Mouse (Mus musculus) midbrain, postnatal 0 days (tissue): ENCODE measurements at regions not wholly inside any gene's neighbourhood (a gene's known extent, or its start where the extent isn't known, plus 50 kb on each side); places are given as distances from the start of the nearest gene placed in this dataset.

Source experiments
- ATAC-seq: fragments of 200-750 bp; cut with Nextera tagmentation; 2 replicates; pipeline ENCODE4 v1.8.0; 2017; ENCODE audit warnings: moderate number of reproducible peaks, mild to moderate bottlenecking, moderate TSS enrichment, moderate library complexity; ENCODE audit not compliant: low FRiP score
- DNase-seq: peaks from one replicate; pipeline ENCODE4 v3.0.0-alpha.2; 2015; ENCODE audit warnings: low spot score
- H3K27ac ChIP-seq: fragments of 300-500 bp; sonication (generic); 2 replicates; pipeline ENCODE4 v1.5.1; 2014; ENCODE audit warnings: low read depth, mild to moderate bottlenecking, low read length, mixed read lengths
- H3K27me3 ChIP-seq: fragments of 300-500 bp; sonication (generic); 2 replicates; pipeline ENCODE4 v1.6.1; 2014; ENCODE audit warnings: low read length, control low read depth, mixed read lengths; ENCODE audit not compliant: insufficient read depth
- H3K36me3 ChIP-seq: fragments of 300-500 bp; sonication (generic); 2 replicates; pipeline ENCODE4 v1.6.1; 2014; ENCODE audit warnings: low read length, control low read depth, mixed read lengths; ENCODE audit not compliant: insufficient read depth
- H3K4me1 ChIP-seq: fragments of 300-500 bp; sonication (generic); 2 replicates; pipeline ENCODE4 v1.6.1; 2014; ENCODE audit warnings: mild to moderate bottlenecking, control low read depth, antibody characterized with exemption, low read length, mixed read lengths; ENCODE audit not compliant: insufficient read depth
- H3K4me2 ChIP-seq: fragments of 300-500 bp; sonication (generic); 2 replicates; pipeline ENCODE4 v1.6.1; 2014; ENCODE audit warnings: low read depth, mild to moderate bottlenecking, low read length, mixed read lengths; ENCODE audit not compliant: poor library complexity, severe bottlenecking
- H3K4me3 ChIP-seq: fragments of 300-500 bp; sonication (generic); 2 replicates; pipeline ENCODE4 v1.5.1; 2014; ENCODE audit warnings: low read depth, mild to moderate bottlenecking, low read length, moderate library complexity
- H3K9ac ChIP-seq: fragments of 300-500 bp; sonication (generic); replicated peaks from 2 replicates; pipeline ENCODE4 v1.6.1; 2014; ENCODE audit warnings: mild to moderate bottlenecking, low read length, moderate library complexity, mixed read lengths; ENCODE audit not compliant: poor library complexity, severe bottlenecking
- H3K9me3 ChIP-seq: fragments of 300-500 bp; sonication (generic); 2 replicates; pipeline ENCODE4 v1.6.1; 2016; ENCODE audit warnings: low read length, control low read depth
- CTCF ChIP-seq: IDR thresholded peaks from 2 replicates; pipeline ENCODE4 v1.5.1; 2016; ENCODE audit warnings: antibody characterized with exemption, mild to moderate bottlenecking
- WGBS: fragments of 180-500 bp; shearing (Covaris S2); extraction: QIAGEN DNeasy Blood & Tissue Kit; methylation state at CpG from one replicate; pipeline ENCODE4 v1.1.7; 2014; 5-methylcytosine and 5-hydroxymethylcytosine counted together

GRCm38 (mm10) chr10:60893810-60894147 is 62.4 kb upstream of the Unc5b start:
- Histone ChIP-seq H3K27me3 (no peaks in the 10 kb centered on the region), H3K4me1 (peaks cover 14% of the 10 kb centered on the region), H3K4me3 (no peak overlapping the region), H3K27ac (no peak overlapping the region), H3K36me3 (no peaks in the 10 kb centered on the region), H3K9ac (no peak overlapping the region), H3K9me3 (no peaks in the 10 kb centered on the region), H3K4me2 (no peak overlapping the region)
- WGBS: 15% methylated on average over 4 of the region's 4 CpGs
- no peak for TF ChIP-seq CTCF
- ATAC-seq (peak; percentile 83), DNase-seq (peak; percentile 57)

GRCm38 (mm10) chr10:60893130-60893809 is 61.9 kb upstream of the Unc5b start:
- no peak for DNase-seq
- no peaks in the 10 kb centered on the region for H3K9me3 ChIP-seq
- no peak overlapping the region for H3K27ac ChIP-seq
- no peak overlapping the region for H3K9ac ChIP-seq
- H3K36me3 ChIP-seq: no peaks in the 10 kb centered on the region
- H3K27me3 ChIP-seq: no peaks in the 10 kb centered on the region
- no peak overlapping the region for H3K4me2 ChIP-seq
- 0 out of 2 replicates have a peak, but pooled peaks have one; percentile 9 for ATAC-seq
- TF ChIP-seq CTCF: no peak
- peaks cover 14% of the 10 kb centered on the region for H3K4me1 ChIP-seq
- 32% methylated on average over 22 of the region's 22 CpGs for WGBS
- no peak overlapping the region for H3K4me3 ChIP-seq

GRCm38 (mm10) chr10:60892730-60893129 is 61.3 kb upstream of the Unc5b start:
- Histone ChIP-seq H3K27me3 (no peaks in the 10 kb centered on the region), H3K4me2 (no peak overlapping the region), H3K9me3 (no peaks in the 10 kb centered on the region), H3K4me1 (peaks cover 14% of the 10 kb centered on the region), H3K4me3 (no peak overlapping the region), H3K9ac (no peak overlapping the region), H3K36me3 (no peaks in the 10 kb centered on the region), H3K27ac (no peak overlapping the region)
- TF ChIP-seq CTCF: no peak
- 43% methylated on average over 4 of the region's 4 CpGs for WGBS
- DNase-seq: no peak
- ATAC-seq: no peak

GRCm38 (mm10) chr10:60891476-60892170 is 60.2 kb upstream of the Unc5b start:
- no peaks in the 10 kb centered on the region for H3K27me3 ChIP-seq
- DNase-seq (no peak), ATAC-seq (no peak)
- H3K4me2 ChIP-seq: no peak overlapping the region
- H3K4me1 ChIP-seq: peaks cover 14% of the 10 kb centered on the region
- H3K9ac ChIP-seq: no peak overlapping the region
- H3K36me3 ChIP-seq: no peaks in the 10 kb centered on the region
- H3K9me3 ChIP-seq: no peaks in the 10 kb centered on the region
- WGBS: 50% methylated on average over 13 of the region's 13 CpGs
- H3K27ac ChIP-seq: no peak overlapping the region
- TF ChIP-seq CTCF: no peak
- no peak overlapping the region for H3K4me3 ChIP-seq

- H3K27ac ChIP-seq: no peak overlapping the region
- H3K4me3 ChIP-seq: no peak overlapping the region
- H3K36me3 ChIP-seq: no peaks in the 10 kb centered on the region
- H3K4me1 ChIP-seq: peaks cover 16% of the 10 kb centered on the region
- H3K9me3 ChIP-seq: no peaks in the 10 kb centered on the region
- ATAC-seq (no peak), DNase-seq (peak; percentile 21)
- 70% methylated on average over 13 of the region's 13 CpGs for WGBS
- no peaks in the 10 kb centered on the region for H3K27me3 ChIP-seq
- H3K4me2 ChIP-seq: no peak overlapping the region
- peak; percentile 19; the same call in 1 of the 2 replicates for TF ChIP-seq CTCF
- no peak overlapping the region for H3K9ac ChIP-seq
These were observed 58.4 kb upstream of the Unc5b start for GRCm38 (mm10) chr10:60889792-60890191.

GRCm38 (mm10) chr10:60888541-60888940 is 57.2 kb upstream of the Unc5b start:
- H3K27ac ChIP-seq: no peak overlapping the region
- no peak for DNase-seq
- H3K9ac ChIP-seq: no peak overlapping the region
- no peaks in the 10 kb centered on the region for H3K36me3 ChIP-seq
- H3K9me3 ChIP-seq: no peaks in the 10 kb centered on the region
- peaks cover 10% of the 10 kb centered on the region for H3K4me1 ChIP-seq
- no peak overlapping the region for H3K4me2 ChIP-seq
- no peak overlapping the region for H3K4me3 ChIP-seq
- no peak for ATAC-seq
- WGBS: 77% methylated on average over 7 of the region's 7 CpGs
- H3K27me3 ChIP-seq: no peaks in the 10 kb centered on the region
- TF ChIP-seq CTCF: no peak
